Mouse (Mus musculus) bone marrow macrophage, adult 2 months (primary cell): ENCODE measurements around the gene Tcf7. TPM values are rescaled to one million over a fixed set of nuclear protein-coding genes. Genes with fewer than 3 reads are reported as not detected.
"Not testable (repeated sequence)": the region's sequence is repeated elsewhere in the genome, so short reads cannot be mapped to it uniquely, and the experiment has no call there.

Experiments
- H3K27ac ChIP-seq: 2 replicates; pipeline ENCODE4 v1.5.1; 2012; ENCODE audit warnings: low read depth, low read length; ENCODE audit not compliant: insufficient read depth
- H3K4me1 ChIP-seq: 2 replicates; pipeline ENCODE4 v1.6.1; 2012; ENCODE audit warnings: low read length; ENCODE audit not compliant: control insufficient read depth, insufficient read depth
- H3K4me3 ChIP-seq: 2 replicates; pipeline ENCODE4 v1.5.1; 2012; ENCODE audit warnings: mild to moderate bottlenecking, low read length, moderate library complexity; ENCODE audit not compliant: insufficient read depth
- CTCF ChIP-seq: IDR thresholded peaks from 2 replicates; pipeline ENCODE4 v1.5.1; 2012; ENCODE audit warnings: low read depth, mild to moderate bottlenecking, low read length, moderate library complexity
- POLR2A ChIP-seq: IDR thresholded peaks from 2 replicates; pipeline ENCODE4 v1.6.1; 2012; ENCODE audit warnings: mild to moderate bottlenecking, low read depth, low read length, borderline replicate concordance
- polyA plus RNA-seq: library from polyadenylated mRNA; stranded (reverse); fragments of >200 nt; gene quantifications from 2 replicates; pipeline ENCODE4 v1.2.4, GENCODE M21; 2012; ENCODE audit not compliant: missing spikeins, insufficient read depth, insufficient read length

Gene Tcf7
- polyA plus RNA-seq, 1 experiment: not detected

DNA sequence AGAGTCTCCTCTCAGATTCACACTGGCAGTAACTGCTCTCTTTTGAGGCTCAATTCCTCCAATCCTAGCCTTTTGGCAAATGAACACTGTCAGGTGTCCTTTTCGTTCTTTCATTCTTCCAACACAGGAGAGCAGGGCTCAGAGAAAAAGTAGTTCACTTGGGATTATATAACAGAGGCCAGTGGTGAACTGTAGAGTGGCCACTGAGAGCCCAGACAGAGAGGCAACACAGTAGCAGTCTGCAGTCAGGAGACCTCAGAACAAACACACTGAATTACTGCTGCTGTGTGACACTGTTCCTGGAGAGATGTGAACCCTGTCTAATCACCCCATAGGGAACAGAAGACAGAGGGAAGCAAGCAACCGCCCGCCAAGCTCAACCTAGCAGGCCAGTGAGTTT lies 55.8 kb downstream of the Tcf7 start:
- Histone ChIP-seq H3K27ac (no peak overlapping the region), H3K4me3 (no peak overlapping the region), H3K4me1 (0 out of 2 replicates have a peak, but pooled peaks cover 5% of the 10 kb centered on the region)
- TF ChIP-seq CTCF (no peak), POLR2A (no peak)

DNA sequence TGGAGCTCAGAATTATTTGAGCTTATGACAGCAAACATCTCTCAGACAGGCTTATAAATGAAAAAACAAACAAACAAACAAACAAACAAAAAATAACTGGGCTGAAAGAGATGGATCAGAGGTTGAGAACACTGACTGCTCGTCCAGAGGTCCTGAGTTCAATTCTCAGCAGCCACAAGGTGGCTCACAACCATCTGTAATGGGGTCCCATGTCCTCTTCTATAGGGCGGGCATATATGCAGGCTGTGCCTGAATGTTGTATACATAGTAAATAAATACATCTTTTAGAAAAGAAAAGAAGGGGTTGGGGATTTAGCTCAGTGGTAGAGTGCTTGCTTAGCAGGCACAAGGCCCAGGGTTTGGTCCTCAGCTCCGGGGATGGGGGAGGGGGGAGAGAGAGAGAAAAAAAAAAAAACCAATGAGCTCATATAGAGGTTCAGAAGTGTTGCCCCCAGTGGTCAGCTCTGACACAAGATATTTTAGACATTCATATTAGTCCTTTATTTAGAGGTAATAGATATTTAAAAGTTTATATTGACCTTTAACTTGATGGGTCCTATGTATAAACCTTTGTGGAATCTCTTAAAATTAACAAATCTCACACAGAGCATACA lies 56.7 kb downstream of the Tcf7 start:
- Histone ChIP-seq H3K27ac (no peak overlapping the region), H3K4me3 (no peak overlapping the region), H3K4me1 (0 out of 2 replicates have a peak, but pooled peaks cover 4% of the 10 kb centered on the region)
- TF ChIP-seq POLR2A (no peak), CTCF (no peak)

DNA sequence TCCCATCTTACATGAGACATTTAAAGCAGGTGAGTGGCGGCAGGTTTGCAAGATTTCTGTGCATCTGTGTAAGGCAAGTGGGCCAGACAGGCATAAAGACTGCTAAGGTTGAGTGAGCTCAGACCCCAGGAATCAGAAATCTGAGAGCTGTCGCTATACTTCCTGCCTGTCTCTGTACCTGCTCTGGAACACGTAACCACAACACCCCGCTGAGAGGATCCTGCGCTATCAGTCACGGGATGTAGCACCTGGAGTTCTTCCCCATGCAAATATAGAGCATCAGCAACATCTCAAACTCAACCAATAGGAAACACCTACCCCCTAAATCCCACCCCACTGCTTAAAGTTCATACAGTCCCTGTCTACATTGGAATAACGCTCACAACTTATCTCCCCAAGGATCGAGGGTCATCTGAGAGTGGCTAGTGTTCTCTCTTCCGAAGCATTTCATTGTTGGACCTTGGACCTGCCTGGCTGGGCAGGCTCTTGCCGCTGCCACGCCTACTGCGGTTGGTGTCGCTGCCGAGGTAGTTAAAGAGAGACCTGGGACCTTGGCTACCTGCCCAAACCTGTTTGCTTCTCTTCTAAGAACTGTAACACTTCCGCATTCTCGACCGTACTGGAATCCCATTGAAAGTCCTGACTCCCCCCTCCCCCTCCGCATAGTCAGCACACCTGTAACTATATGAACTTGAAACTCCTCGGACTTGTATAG lies 58.7 kb downstream of the Tcf7 start:
- H3K4me1 ChIP-seq: no peaks in the 10 kb centered on the region
- TF ChIP-seq POLR2A: no peak
- no peak for TF ChIP-seq CTCF
- H3K4me3 ChIP-seq: no peak overlapping the region
- H3K27ac ChIP-seq: no peak overlapping the region

DNA sequence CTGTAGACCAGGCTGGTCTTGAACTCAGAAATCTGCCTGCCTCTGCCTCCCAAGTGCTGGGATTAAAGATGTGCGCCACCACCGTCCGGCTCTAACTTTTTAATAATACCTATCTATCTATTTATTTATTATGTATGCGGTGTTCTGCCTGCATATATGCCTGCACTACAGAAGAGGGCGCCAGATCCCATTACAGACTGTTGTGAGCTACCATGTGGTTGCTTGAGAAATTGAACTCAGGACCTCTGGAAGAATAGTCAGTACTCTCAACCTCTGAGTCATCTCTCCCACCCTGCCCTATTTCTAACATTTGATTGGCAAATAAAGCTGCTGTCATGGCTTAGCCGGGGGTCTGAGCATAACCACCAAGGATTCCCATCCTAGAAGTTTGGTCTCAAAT lies 59.9 kb downstream of the Tcf7 start:
- TF ChIP-seq POLR2A (no peak), CTCF (no peak)
- Histone ChIP-seq H3K27ac (no peak overlapping the region), H3K4me1 (no peaks in the 10 kb centered on the region), H3K4me3 (no peak overlapping the region)

DNA sequence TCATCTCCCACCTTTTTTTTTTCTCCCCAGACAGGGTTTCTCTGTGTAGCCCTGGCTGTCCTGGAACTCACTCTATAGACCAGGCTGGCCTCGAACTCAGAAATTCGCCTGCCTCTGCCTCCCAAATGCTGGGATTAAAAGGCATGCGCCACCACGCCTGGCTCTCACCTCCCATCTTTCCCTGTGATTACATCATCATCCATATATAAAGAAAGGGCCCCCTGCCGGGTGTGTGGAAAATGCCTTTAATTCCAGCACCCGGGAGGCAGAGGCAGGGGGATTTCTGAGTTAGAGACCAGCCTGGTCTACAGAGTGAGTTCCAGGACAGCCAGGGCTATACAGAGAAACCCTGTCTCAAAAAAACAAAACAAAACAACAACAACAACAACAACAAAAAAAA lies 60.9 kb downstream of the Tcf7 start:
- H3K4me3 ChIP-seq, H3K27ac ChIP-seq, H3K4me1 ChIP-seq: not testable (repeated sequence)

DNA sequence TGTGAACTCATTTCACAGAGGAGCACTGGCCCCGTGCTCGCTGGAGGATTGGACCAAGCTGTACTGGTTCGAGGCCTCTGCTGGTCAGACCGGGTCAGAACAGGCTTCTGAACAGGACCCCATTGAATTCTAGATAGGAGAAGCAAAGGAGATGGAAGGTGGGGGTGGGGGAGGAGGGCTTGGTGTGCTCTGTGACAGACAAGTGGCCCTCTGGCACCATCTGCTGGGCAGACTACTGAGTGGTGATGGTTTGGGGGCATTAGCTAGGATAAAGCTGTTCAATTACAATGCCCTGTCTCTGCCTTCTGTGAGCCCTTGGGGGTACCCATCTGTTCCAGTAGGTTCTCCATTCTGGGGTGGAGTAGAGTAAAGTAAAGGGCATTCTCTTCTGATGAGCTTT lies 62.5 kb downstream of the Tcf7 start:
- H3K4me1 ChIP-seq: no peaks in the 10 kb centered on the region

DNA sequence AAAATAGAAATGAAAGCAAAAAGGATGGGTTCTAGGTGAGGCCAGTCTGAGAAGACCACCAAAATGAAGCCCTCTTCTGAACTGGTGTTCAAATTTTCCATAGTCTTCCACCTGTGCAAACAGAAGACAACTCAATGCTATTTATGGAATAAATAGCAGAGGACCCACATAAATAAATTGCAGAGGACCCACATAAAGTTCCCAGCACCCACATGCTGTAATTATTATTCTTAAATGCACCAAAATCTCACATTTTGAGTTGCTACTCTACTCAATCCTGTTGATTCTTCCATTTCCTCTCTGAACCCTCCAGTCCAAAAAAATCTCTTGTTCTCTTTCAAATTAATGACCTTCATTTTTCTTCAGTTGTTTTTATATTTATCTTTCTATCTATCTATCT lies 68.9 kb downstream of the Tcf7 start, which contains the start of gene Olfr1371:
Olfr1371 (minus strand) TSS at position 101 of the 400 bp plus-strand sequence.
- H3K27ac ChIP-seq: no peak within 1 kb of the TSS
- H3K4me3 ChIP-seq: no peak within 1 kb of the TSS
- H3K4me1 ChIP-seq: no peaks in the 10 kb centered on the region
- TF ChIP-seq CTCF (no peak), POLR2A (no peak)

More for the DNA sequence above, 62.5 kb downstream of the Tcf7 start:
- Histone ChIP-seq H3K4me3 (no peak overlapping the region), H3K27ac (no peak overlapping the region)
- TF ChIP-seq POLR2A (no peak), CTCF (peak; percentile 64)

Other genes with a start within 250 kb of the Tcf7 start
- gene Ppp2ca, start 184.3 kb downstream of the Tcf7 start, polyA plus RNA-seq: 47.8 and 49.2 TPM in 2 replicates
- not detected in 2 replicates for gene Olfr1373, start 137.5 kb downstream of the Tcf7 start, polyA plus RNA-seq
- not detected in 2 replicates for gene Olfr1371, start 69.0 kb downstream of the Tcf7 start, polyA plus RNA-seq
- 155 and 164 TPM in 2 replicates for gene Skp1a, start 51.0 kb downstream of the Tcf7 start, polyA plus RNA-seq
- gene Vdac1, start 77.8 kb upstream of the Tcf7 start, polyA plus RNA-seq: 116 and 118 TPM in 2 replicates
- 134 and 137 TPM in 2 replicates for gene 9530068E07Rik, start 113.4 kb upstream of the Tcf7 start, polyA plus RNA-seq